Mouse (Mus musculus) bone marrow macrophage, adult 2 months (primary cell): ENCODE results near the gene Irf2.

Source experiments
- CTCF ChIP-seq: IDR thresholded peaks from 2 replicates; pipeline ENCODE4 v1.5.1; 2012; ENCODE audit warnings: low read depth, mild to moderate bottlenecking, low read length, moderate library complexity
- POLR2A ChIP-seq: IDR thresholded peaks from 2 replicates; pipeline ENCODE4 v1.6.1; 2012; ENCODE audit warnings: mild to moderate bottlenecking, low read depth, low read length, borderline replicate concordance

- TF ChIP-seq CTCF (no peak), POLR2A (no peak)
These were observed 53.1 kb downstream of the Irf2 start for GRCm38 (mm10) chr8:46792653-46793052.
